Mouse (Mus musculus) lung, postnatal 10 days (tissue): Measurements from ENCODE around the gene Trim72.
"Not testable (repeated sequence)": the region's sequence is repeated elsewhere in the genome, so short reads cannot be mapped to it uniquely, and the experiment has no call there.

ENCODE experiments used
- DNase-seq: peaks from one replicate; pipeline ENCODE4 v3.0.0; 2021

Gene Trim72

DNA sequence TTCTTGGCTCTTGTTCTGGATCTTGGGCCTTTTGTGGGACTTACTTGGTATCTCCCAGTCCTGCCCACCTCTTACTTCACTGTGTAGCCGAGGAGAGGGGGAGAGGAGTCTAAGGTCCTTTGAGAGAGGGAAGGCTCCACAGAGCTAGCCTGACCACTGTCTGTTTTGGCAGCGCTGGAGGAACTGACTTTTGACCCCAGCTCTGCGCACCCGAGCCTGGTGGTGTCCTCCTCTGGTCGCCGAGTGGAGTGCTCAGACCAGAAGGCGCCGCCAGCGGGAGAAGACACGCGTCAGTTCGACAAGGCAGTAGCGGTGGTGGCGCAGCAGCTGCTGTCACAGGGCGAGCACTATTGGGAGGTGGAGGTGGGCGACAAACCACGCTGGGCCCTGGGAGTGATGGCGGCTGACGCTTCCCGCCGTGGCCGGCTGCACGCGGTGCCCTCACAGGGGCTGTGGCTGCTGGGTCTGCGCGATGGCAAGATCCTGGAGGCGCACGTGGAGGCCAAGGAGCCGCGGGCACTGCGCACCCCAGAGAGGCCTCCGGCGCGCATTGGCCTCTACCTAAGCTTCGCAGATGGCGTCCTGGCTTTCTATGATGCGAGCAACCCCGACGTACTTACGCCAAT lies 6.1 kb downstream of the Trim72 start:
- DNase-seq, result no peak

DNA sequence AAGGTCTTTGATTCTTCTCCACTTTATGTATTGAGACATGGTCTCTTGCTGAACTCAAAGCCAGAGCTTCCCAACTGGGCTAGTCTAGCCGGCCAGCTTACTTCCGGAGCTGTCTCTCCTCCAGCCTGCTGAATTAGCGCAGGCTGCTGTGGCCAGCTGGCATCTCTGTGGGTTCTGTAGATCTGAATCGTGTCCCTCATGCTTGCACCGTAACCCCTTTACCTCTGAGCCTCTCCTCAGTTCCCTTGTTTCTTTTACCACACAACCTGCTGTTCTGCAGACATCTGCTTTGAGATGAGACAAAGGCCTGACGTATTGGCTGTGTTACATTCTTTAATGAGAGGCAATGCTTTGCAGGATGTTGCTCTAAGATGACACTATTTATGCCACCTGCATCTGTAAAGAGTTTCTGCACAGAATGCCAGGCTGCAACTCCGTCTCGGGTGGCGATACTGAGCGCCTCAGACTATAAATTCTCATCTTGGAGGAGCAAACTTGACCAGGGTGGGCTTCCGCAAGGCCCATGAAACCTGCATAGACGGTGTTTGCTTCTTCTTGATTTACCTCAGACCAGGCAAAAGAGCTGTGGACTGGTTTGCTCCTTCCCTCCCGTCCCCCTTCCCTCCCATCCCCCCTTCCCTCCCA lies 8.5 kb downstream of the Trim72 start:
- no peak for DNase-seq

DNA sequence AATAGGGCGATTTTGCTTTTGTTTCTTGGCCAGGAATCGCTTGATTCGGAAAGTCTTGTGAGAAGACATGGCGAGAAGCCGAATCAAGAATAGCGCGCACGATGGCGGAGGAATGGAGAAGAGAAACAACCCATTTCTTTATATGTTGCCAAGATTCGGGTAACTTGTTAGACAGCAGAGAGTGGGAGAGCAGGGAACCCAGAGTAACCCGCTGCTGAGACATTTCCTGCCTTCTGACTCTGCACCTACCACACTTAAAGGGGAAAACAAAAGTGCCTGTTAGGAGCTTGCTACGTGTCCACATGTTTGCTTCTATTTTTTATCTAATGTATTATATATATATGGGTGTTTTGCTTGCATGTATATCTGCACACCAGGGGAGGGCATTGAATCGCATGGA lies 9.4 kb downstream of the Trim72 start:
- no peak for DNase-seq

DNA sequence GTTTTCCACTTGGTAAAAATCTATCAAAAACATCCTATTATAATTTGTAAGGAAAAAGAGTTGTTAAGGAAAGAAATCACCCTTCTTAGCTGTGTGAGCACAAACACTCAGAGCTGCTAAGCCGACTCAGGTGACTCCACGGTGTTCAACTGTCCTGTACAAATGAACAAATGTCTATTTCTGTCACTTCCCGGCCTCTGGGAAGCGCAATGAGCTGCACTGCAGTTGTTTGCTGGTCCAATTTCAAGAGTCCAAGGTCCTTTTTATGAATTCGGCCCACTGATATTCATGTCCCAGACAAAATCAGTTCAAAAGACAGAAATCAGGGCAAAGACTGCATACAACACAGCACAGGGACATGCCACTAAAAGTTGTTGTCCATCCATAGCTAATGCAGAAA lies 12.4 kb downstream of the Trim72 start:
- DNase-seq, result not testable (repeated sequence)

DNA sequence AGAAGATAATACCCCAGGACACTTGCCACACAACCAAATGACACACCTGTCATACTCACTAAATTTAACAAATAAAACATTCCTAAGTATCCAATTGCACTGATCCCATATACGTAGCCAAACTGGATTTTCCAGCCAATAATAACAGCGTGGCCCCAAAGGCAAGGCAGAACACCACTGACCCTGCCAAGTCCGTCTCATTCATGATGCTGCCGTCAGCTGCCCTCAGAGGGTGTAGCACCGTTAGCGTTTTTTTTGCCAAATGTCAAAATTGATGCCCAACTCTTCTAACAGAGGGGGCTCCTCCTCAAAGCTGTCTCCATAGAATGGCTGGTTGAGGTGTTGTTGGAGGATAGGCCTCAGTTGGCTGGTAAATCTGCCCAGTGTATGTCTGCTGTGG lies 12.9 kb downstream of the Trim72 start:
- DNase-seq, result no peak

DNA sequence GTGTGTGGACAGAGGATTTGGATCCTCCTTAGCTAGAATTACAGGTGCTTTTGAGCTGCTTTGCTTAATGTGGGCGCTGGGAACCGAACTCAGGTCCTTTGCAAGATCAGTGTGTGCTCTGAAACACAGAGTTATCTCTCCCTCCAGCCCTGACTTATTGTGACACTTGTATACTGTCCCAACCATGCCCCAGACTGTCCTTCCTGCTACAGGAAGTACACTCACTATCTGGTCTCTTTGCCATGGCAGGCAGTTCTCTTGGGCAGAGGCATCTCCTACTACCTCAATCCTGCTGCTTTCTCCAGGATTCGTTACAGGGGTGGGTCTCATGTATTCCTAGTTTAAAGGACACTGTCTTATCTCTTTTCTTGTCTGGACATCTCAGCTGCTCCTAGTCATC lies 14.5 kb downstream of the Trim72 start:
- DNase-seq, result no peak

DNA sequence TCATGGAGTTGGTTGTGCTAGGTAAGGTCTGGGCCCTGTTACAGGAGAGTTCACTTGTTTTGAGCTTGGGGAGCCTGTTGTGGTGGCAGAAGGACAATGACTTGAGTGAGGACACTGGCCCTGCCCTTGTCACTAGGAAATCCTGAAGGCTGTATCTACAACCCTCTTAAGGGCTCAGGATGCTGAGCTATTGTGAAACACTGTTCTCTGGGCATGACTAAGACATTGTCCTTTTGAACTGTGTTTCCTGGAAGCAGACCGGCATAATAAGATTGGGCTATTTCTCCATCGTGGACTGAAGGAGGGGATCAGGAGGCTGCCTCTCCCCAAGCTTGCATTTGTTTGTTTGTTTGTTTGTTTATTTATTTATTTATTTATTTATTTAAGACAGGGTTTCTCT lies 15.4 kb downstream of the Trim72 start:
- no peak for DNase-seq

DNA sequence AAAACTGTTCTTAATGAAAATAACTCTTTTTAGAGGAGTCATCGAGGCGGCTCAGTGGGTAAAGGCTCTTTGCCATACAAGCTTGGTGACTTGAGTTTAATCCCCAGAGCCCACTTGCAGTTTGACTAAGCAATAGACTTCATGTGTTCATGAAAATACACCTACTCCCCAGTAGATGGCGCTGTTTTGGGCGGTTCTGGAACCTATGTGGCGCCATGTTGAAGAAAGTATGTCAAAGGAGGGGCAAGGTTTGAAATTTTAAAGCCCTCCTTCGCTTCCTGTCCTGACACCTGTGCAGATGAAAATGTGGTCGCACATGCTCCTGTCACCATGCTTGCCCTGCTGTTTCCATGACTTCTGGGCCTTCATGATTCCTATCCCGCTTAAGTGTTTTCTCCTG lies 19.2 kb downstream of the Trim72 start:
- DNase-seq, result no peak

DNA sequence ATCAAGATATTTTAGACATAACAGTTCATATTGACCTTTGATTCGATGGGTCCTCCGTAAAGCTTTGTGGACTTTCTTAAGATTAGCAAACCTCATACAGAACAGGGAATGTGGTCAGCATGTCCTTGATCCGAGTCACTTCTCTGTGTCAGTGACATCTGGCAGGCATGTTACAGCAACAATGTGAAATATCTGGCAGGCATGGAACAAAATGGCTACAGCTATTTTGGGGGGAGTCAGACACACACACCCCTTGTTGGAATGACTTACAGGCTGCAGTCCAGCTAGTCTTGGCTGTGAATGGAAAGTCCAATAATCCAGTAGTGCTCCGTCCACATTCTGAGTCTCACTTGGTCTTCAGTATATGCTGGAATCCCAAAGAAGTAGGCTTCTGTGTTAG lies 19.8 kb downstream of the Trim72 start:
- no peak for DNase-seq

DNA sequence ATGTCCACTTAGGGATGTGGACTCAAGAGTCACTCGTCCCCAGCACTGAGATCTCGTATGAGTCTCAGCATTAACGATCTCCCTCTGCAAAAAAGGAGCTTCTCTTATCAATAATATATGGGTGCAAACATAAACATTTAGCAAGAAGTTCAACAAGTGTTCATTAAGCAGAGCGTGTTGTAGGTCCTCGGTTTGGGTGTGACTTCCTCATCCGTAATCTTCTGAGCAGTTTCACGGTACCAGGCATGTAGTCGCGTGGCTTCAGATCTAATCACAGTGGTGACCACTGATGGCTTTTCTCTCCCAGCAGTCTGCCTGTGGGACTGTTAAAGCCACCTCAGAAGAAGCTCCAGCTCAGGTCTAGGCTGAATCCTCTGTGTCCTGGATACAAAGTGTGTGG lies 20.6 kb downstream of the Trim72 start:
- no peak for DNase-seq

DNA sequence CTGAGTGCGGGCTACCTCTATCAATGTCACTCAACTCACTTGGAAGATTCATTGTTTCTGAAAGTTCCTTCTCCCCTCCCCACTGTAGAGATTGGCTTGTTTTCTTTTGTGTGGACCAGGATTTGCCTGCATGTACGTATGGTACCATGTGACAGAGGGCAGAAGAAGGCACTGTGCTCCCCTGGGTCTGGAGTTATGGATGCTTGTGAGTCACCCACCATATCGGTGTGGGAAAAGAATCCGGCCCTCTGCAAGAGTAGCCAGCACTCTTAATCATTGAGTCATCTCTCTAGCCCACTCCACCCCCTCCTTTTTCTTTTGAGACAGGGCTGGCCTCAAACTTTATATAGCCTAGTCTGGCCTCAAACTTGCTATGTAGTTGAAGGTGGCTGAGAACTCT lies 21.2 kb downstream of the Trim72 start:
- no peak for DNase-seq

DNA sequence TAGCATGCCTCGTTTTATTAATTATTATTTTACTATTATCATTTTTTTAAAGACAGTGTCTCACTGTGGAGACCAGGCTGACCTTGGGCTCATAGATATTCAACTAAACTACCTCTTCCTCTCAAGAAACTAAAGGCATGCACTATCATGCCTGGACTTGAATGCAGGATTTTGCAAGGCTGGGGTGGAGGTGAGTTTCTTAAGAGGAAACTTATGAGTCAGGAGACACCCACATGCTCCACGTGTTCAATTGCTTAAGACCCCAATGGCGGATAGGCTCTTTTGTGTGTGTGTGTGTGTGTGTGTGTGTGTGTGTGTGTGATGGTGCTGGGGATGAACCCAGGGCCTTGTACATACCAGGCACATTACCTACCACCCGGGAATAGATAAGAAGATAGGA lies 21.6 kb downstream of the Trim72 start:
- no peak for DNase-seq

DNA sequence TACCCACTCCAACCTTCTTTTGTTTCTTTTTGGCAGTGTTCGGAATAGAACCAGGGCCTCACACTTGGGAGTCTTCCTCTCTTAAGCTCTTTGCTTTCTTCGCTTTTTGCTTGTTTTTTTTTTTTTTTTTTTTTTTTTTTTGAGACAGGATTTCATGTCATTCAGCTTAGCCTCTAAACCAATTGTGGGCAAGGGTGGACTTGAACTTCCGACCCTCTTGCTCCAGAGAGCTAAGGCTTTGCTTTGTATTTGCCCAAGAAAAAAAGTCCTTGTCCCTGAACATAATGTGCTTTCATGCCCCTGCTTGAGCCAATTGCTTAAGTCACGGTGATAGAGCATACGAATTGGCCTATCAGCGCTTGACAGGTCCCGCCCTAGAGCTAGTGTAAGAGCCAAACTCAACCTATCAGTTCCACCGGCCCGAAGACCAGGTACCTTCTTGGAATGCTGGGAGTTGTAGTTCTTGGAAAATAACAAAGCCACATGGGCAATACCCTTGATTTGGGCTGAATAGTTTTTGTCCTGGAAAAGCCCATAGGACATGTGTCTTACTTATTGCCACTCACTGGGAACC lies 27.7 kb downstream of the Trim72 start:
- DNase-seq, result no peak

DNA sequence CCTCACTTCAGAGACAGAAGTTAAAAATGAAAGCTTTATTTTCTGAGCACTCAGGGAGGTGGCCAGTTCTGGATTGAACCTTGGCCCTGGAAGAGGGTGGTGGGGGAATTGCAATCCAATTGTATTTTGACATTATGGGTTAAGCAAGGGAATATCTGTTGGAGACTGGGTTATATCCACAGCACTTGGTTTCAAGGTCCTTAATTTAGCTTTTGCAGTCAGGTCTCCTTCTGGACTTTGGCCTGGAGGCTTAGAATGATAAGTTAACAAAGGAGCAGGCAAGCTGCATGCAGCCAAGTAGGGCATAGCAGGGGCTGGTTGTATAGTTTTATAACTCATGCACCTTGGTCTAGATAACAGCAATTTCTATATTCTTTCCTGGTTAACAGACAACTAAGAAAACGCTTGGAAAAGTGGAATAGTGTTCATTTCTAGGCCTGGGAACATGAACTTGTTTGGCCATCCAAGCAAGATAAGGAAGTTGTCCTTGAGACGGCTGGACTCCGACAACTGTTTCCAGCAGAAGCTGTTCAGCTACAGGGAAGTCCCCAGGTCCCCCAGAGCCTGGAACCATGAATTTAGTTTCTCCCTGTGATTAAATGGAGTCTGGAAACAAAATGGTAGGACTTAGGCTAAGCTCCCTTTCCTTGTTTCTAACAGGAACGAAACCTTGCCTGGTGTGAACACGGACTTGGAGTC lies 28.7 kb downstream of the Trim72 start:
- no peak for DNase-seq

DNA sequence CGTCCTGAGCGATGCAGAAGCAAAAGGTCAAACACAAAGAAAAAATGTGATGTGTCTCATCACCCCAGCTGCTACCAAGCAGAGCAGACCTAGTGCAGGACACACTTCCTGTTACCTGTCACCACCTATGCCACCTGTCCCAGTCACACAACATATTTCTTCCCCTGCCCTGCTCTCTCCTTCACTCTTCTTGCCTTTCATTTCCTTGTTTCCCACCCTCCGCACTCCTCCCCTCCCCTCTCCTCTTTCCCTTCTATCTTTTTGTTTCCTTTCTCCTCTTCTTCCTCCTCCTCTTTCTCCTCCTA lies 29.2 kb downstream of the Trim72 start:
- DNase-seq, result no peak

DNA sequence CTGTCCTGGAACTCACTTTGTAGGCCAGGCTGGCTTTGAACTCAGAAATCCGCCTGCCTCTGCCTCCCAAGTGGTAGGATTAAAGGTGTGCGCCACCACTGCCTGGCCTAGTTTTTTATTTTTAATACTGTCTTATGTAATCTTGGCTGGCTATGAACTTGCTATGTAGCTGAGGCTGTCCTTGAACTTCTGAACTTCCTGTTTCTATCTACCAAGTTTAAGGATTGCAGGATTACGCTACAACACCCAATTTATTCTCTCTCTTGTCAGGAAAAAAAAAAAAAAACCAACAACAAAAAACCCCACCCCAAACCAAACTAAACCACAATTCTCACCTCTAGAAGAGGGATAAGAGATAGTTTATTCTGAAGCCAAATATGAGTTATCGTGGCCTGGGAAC lies 29.9 kb downstream of the Trim72 start:
- no peak for DNase-seq

DNA sequence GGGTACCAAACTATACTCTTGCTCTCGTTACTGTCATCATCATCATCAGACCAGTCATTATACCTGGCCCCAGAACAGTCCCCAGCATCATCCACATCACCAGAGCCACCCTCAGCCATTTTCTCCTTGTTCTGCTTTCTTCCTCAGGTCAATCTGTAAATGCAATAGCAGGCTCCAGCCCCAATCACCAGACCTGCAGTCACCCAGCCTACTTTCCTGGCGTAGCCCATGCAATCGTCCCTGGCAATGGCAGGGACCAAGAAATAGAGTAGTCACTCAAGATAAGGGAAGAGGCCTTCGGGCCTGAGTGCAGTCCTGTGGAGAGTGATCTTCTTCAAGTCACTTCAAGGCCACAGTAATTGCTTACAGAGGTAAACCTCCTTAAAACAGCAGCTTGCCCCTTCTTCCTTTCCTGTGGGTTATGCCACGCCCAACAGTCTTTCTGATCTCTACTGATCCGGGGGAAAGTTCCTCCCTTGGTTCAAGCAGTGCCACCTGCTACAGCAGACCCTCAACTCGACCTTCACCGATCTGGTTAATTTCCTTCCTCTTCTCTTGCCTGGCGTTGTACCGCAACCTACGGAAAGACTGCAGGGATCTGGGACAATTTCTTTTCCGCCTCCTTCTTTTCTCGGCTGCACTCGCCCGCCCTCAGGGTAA lies 38.5 kb downstream of the Trim72 start:
- not testable (repeated sequence) for DNase-seq

DNA sequence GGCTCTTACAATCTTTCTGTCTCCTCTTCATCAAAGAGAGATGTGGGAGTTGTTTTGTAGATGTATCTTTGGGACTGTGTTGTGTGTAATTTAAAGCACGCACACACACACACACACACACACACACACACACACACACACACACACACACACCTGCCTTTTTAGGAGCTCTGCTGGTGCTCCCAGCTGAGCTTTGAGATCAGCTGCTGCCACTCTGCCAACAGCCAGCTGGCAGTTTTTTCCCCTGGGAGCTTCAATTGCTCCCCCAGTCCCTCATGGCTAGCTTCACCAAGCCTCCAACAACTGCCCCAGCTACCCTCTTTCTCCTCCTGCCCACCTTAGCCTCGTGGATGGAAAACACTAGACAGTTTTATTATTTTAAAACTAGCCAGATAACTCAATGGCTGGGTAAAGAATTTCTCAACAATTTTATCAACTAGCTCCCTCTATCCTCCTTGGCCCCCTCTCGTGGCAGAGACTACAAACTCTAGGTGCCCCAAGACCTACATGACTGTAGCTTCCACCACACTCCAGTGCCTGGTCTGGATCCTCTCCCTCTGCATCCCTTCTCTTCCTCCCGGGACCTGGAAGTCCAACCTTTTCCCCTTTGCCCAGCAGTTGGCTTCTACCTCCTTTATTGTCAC lies 40.5 kb downstream of the Trim72 start:
- DNase-seq, result peak; percentile 36

DNA sequence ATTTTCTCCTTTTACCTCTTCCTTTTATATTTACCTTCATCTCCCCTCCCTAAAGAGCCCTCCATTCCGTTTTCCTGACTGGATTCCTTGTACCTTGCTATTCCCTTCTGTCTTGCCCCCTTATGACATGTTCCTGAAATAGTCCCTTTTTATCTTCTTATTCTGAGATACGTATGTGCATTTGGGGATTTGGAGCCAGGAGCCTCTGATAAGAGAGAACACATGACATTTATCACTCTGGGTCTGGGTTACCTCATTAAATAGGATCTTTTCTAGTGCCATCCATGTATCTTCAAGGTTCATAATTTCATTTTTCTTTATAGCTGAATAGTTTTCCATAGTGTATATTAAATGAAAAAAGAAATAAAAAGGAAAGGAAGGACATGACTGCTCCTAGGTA lies 41.9 kb downstream of the Trim72 start:
- no peak for DNase-seq

DNA sequence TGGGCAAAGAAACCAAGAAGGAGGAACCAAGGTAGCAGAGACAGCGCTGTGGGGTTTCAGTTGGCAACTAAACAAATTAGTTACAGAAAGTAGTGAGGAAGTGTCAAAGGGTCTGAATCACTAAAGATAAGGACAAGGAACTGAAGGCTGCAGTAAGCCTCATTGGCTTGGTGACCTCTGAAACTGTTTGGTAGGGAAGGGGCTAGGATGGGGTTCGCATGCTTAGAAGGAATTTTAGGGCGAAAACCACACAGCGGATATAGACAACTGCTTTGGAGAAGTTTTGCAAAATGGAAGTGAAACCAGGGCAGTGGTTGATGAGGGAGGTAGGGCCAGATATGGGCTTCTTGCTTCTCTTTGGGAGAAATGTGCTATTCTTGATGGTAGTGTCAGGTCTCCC lies 45.1 kb downstream of the Trim72 start:
- DNase-seq, result no peak

DNA sequence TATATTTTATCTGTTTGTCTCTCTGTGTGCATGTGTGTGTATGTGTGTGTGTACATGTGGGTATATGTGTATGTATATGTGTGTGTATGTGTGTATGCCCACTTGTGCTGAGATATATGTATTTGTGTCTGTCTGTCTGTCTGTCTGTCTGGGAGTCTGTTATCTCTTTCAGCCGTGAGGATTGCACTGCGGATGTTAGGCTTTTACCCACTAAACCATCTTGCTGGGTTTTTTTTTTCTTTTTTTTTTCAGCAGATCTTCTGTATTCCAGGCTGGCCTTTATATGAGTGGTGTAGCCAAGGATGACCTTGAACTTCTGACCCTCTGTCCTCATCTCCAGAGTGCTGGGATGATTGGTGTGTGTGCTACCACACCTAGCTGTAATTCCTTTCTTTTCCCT lies 45.5 kb downstream of the Trim72 start:
- DNase-seq, result no peak

DNA sequence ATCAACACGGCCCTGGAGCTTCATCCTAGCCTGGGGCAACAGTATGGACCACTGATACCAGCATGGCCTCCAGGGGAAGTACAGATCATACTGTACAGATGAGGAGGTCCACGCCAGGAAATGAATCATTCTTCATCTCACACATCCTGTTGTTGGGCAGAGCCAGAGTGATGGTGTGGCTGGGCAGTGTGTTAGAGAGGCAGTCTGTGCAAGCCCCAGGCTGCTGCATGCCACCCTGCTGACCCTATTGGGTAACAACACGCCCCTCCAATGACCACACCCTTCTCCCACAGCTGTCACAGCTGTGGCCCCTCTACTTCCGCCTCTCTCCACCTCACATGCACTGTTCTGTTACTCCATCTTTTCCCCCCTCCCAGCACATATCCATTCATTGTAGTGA lies 47.0 kb downstream of the Trim72 start:
- peak; percentile 29 for DNase-seq

DNA sequence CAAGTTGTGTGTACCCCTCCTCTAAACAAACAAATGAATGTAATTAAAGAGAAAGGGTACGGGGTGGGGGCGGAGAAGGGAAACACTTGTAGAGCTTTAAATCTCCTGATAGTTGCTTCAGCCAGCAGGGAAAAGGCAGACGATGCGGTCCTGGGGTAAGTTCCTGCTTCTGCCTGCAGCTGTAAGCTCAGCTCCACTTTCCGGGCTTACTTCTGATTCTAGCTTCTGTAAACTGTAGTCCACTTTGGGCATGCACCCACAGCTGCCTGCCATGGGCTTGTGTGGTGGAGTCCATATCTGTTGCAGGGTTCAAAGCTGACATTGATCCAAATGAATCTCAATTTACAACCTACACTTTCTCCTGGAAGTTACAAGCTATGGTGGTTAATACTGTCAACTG lies 49.3 kb downstream of the Trim72 start:
- DNase-seq, result no peak
